Mouse (Mus musculus) A20 (cell line): Measurements from ENCODE around the gene Kremen1.

ENCODE experiments used
- DNase-seq: peaks from one replicate; pipeline ENCODE4 v3.0.0-alpha.2; 2011; ENCODE audit warnings: low read depth, low spot score

The Kremen1 gene

DNA sequence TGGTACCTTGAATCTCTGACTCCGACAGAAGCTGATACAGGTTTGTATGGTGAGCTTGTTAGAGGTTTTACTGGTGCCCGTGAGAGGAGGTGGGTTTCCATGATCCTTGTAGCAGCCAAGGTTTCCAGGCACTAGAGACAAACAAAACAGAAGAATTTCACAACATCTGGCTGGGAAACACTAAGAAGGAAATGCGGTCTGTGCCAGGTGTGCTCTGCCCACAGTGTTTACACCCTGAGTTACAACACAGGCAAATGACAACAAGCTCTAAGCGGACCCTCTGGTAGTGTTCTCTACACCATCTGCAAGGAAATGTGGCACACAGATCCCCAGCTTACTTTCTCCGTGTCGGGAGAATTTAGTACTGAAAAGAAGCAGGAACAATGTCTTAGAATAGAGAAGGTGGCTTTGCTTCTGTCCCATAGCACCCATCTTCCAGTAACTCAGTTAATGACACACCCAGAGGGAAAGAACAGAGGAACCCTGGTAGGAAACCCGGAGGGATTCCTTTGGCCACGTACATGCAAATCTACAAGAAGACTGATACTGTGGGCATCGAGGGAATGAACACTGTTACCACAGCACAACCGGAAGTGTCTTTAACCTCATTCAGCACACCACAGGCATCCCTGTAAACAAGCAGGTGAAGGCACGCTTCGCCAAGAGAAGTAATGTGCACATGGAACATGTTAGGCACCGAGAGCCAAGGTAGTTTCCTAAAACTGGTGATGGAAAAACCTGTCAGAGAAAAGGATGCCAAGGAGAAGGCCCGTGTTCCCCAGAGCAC is 45.8 kb downstream of the Kremen1 start:
- DNase-seq, result no peak

DNA sequence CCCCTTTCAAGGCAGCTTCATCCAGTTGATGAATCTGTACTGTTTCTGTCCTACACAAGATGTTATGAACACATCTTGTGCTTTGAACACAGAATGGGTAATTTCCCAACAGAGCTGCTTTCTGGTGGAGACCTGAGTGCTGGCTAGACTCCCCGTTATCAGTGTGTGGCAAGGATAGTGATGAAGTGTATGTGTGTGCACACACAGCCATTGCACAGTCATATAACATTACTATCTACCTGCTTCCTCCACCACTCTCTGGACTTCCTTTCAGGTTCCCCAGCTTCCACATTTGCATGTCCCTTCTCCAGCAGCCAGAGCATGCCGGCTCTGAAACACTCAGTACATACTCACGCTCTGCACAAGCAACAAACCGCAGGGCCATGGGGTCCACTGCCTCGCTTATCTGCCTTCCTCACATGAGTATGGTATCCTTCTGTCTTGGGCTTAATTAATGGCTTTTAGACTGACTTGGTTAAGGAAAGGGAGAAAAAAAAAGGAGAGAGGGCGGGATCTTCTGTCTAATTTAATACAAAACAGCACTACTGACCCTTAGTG is 46.8 kb downstream of the Kremen1 start:
- no peak for DNase-seq

DNA sequence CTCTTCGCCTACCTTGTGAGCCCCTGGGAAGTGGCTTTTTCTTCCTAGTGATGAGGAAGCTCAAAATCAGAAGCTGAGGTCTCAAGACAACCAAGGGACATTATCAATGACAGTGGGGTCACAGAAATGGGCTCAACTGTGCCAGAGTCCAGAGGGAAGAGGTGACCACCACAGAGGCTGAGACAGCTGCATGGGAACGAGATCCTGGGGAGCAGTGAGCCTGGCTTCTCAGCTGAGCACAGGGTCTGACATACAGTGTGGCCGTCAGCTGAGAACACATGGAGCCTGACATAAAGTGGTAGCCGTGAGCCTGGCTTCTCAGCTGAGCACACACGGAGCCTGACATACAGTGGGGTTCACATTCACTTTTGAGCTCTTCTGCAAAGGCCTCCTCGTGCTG is 58.3 kb downstream of the Kremen1 start:
- DNase-seq, result no peak

DNA sequence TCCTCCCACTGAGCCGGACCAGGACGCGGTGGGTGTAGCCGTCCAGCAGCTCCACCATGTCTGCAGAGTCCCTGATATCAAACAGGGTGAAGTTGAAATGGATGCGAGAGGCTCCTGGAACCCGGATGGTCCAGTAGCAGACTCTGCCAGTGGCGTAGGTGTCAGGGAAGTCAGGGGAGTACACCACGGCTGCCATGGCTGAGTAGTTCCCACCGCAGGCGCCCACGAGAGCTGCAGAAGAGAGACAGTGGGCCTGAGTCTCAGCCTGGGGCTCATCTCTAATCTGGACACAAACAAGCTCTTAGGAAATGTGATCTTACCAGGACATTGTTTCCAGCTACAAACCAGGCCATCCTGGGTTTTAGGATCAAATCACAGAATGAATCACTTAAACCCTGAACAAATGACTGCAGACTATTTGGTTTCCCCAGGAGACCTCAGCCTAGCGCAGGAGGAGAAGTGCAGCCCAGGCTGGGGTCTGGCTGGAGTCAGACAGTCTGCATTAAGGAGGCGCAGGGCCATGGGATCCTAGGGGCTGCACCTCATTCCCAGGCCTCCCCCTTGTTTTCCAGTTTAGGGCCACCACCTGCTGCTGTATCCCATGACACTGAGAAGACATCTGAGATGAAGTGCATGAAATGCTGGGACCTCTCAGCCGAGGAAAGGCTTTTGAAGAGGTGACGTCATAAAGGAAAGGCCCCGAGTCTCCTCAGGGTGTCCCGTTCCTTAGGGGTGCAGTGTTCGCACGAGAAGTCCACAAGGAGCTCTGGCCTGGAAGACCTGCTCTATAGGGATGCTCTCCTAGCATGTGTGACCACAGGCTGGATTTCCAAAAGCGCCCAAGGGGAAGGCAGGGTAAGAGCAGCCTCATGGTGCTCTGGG is 59.3 kb downstream of the Kremen1 start:
- no peak for DNase-seq

DNA sequence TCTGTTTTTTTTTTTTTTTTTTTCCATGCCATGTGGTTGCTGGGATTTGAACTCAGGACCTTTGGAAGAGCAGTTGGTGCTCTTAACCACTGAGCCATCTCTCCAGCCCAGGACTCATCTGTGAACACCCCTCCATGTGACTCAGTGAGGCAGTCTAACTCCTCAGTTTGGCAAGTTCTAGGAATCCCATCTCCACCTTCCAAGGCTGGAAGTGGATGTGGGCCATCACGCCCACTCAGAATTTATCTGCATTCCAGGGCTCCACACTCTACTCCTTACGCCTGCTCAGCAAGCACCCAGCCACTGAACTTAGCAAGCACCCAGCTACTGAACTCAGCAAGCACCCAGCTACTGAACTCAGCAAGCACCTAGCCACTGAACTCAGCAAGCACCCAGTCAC is 61.5 kb downstream of the Kremen1 start:
- DNase-seq, result no peak

DNA sequence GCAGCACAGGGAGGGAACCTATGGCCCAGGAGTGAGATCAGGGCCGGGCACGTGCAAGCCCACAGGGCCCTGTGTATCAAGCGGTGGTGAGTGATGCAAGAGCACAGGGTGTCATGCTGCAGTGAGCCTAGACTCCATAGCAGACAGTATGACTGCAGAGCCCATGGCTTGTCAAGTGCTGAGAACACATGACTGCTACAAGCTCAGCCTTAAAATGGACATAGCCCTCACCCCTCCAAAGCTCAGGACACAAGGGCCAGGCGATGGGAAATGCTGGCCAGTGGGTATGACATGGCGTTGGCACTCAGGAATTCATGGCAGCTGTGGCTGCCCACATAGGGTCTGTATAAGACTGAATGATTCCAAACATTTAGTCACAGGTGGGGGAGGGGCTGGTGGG is 64.3 kb downstream of the Kremen1 start:
- DNase-seq, result no peak

DNA sequence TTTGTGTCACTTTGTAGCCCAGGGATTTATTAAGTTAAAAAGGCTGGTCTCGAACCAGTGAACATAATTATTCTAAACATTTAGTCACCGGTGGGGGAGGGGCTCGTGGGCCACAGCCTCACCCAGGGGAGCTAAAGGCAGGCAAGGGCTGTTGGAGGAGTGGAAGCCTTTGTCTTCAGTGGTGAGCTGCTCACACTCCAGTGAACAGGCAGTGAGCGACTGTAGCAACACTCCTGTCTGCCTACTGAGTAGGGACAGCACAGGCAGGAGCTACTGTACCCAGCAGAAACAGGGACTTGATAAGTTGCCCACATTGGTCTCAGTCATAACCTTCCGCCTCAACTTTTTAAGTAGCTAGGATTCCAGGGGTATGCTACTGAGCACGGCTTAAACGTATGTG is 64.8 kb downstream of the Kremen1 start:
- no peak for DNase-seq

DNA sequence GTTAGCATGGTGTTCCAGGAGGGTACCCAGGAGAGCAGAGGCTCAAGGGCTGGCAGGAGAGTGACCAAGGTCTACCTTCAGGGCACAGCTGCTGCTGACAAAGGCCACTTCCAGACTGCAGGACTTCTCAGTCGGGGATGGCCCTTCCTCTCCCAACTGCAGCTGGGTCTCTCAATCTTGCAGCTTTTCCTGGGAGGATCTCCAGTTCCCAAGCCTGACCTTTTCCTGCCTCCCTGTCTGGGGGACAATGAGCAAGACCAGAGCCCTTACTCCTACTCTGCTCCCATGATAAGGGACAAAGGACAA is 67.8 kb downstream of the Kremen1 start:
- DNase-seq, result no peak

DNA sequence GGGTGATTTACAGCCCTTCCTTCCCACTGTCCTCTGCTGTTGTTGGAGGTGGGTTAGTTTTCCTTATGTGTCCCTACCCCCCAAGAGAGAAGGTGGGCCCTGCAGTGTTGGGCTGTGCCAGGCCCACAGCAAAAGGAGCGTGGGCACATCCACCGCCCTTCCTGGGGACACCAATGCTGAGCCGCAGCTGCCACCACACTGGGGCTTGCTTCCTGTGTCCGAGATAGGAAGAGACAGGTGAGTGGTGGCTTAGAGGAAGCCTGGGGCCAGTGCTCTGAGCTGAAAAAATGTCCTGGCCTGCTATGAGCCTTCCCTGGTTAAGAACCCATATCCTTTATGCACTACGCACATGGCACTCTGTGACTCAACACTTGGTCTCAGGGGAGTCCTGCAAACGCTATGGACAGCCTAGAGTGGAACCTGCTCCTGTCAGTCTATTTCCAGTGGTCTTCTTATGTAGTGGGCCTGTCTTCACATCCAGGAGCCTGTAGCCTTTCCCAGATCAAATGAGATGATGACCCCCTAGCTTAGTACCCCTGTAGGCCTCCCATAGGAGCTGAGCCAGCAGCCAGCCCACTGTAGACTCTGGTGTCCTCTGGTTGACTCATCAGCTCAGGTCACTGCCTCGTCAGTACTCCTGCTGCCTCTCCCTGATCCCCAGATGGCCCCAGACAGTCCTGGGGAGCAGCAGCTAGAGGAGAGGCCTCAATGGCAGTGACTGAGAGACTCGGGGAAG is 68.3 kb downstream of the Kremen1 start:
- DNase-seq, result no peak

DNA sequence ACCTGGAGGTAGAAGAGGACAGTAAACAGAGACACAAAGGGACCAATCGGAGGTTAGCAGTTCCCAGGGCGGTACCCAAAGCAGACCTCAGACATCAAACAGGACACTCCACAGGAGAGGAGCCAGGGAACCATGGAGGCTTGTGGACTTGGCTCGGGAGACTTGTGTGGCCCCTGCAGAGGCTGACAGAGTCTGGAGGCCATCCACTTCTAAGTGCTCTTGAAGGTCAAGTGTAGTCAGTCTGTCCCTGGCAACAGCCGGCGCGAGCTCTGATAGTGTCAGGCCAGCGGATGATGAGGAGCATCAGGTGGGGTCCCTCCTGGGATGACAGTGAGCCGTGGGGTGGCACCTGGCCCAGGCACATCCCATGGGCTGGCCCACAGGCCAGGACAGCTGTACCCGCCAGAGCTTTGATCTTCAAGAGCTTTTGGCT is 69.3 kb downstream of the Kremen1 start:
- no peak for DNase-seq

DNA sequence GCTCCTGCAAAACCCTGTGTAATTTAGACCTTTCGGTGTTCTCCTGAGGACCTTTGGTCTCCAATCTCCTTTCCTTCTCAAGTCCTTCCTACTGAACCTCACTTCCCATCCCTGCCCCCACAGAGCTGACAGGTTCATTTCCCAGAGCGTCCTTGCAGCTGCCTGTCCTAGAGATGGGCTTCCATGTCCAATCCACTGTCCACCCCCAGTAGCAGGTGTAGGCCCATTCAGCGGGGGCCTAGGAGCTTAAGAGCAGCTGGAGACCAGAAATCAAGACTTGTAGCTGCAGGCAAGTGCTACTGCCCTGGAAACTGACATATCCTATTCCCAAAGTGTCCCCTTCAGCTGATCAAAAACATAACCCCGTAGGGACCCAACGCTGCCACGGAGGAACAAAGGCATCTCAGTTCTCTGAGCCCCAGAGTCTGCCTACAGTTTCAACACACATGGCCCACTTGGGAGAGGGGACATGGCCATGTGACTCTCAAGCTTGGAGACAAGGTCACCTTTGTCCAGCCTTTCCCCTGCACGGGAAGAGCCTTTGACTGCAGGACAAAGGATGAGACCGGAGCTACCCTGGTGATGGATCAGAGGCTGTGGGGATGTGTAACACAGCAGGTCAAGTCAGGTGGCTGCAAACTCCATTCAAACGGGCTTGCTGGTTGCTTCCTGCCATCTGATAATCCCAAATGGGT is 72.0 kb downstream of the Kremen1 start:
- no peak for DNase-seq

DNA sequence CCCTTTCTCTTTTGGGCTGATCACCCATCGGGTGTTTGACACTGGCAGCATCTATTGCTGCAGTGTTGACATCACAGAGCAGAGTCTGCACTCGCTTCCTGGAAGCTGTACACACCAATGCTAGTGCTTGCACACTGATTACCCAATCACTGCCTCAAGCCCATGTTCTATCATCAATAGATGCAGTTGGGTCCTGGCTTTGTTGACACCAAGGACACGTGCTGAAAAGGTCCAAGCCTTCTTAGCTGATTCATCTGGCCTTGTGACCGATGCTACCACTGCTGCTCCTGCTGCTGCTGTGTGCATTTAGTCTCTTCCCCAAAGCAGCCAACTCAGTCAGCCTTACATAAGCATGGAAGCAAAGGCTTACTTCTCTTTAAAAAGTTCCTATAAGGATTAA is 73.2 kb downstream of the Kremen1 start:
- no peak for DNase-seq

DNA sequence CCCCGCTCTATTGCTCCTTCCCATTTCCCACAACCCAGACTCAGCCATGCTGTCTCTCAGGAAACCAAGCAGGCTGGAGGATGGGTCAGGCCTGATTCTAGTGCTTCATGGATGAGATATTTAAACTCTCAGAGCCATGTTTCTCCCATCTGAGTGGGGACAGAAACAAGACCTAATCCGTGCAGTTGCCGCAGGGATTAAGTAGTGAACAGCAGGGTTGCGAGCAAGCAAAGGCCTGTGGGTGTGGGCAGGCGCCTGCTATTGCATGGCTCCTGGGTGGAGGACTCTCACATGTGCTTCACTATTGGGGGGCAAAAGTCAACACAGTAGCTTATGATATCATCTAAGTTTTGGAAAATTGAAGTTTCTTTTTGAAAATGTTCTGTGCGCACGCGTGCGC is 76.5 kb downstream of the Kremen1 start:
- DNase-seq, result no peak

DNA sequence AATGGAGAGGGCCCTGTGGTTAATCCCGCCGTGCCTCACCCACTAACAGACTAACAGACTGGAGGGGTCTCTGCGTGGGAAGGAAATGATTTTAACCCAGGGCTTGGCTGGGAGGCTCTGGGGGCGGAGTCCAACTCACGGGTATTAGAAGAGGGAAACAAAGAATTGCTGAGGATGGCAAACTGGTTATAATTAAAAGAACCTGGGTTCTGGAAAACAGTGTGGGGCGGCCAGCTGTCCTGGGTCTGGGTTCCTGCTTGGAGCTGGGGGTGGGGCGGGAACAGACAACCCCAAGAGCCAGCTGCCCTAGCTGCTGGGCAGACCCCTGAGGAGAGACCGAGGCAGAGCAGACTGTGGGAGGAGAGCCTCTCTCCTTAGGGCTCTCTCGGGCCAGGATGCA is 77.1 kb downstream of the Kremen1 start:
- DNase-seq, result no peak

DNA sequence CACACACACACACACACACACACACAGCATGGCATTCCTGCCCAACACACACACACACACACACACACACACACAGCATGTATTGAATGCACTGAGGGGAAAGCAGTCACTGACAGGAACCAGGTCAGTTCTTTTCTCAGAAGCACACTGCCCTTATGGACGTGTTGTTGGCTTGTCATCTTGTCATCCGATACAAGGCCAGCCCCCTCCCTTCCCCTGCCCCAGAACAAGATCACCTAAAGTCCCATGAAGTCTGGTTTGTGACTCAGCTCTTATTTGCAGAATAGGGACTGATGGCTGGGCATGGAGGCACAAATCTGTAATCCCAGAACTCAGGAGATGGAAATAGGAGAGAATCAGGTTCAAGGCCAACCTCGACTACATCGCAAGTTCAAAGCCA is 78.5 kb downstream of the Kremen1 start:
- DNase-seq, result no peak

DNA sequence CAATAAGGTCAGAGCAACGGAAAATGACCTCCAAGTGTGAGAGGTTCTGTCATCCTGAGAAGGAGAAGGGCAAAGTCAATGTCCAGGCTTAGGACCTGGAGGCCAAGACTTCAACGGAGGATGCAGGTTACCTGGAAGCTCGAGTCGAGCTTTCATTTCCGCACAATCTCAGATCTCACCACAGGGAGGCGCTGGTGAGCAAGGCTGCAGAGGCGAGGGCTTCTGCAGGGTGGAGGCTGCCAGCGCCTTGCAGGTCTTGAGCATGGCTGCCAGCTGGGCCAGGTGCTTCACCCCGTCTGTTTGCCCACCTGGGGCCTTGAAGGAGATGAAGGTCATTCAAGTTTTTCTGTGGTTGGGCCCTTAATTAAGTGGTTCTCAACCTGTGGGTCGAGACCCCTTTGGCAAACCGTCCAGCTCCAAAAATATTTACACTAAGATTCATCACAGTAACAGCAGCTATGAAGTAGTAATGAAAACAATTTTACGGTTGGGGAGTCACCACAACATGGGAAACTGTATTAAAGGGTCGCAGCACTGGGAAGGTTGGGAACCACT is 79.4 kb downstream of the Kremen1 start:
- DNase-seq, result peak; percentile 83

DNA sequence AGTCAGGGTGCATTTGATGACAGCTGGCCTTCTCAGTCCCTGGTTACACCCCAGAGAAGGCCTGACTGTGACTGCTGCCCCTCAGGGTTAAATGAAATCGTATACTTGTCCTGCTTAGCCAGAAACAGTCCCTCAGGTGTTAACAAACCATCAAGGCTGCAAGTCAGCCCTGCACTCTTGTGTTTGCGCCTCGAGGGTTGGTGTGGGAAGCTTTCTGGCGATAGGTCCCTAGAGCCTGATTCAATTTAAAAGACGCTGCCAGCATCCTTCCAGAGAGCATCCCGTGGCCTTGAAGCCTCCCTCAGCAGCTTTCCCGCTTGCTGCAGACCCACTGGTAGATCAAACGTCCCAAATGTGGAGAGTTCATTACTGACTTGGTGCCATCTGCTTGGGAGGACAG is 82.0 kb downstream of the Kremen1 start:
- no peak for DNase-seq

DNA sequence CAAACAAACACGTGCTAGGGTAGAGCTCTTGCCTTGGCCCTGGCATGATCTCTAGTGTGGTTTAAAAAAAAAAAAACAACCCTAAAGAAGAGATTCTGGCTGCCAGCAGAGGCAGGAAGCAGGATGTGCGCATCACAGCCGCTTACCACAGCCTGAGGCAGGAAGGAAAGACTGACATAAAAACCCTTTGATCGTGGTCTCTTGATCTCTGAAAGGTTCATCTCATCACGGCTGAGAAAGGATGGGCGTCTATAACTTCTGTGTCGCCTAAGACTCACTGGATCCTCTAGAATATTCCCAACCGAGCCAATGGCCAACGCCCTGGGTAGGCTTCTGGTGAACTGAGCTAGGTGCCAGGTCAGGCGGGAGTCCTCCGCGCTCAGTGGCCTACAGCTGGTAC is 84.2 kb downstream of the Kremen1 start:
- DNase-seq, result no peak

DNA sequence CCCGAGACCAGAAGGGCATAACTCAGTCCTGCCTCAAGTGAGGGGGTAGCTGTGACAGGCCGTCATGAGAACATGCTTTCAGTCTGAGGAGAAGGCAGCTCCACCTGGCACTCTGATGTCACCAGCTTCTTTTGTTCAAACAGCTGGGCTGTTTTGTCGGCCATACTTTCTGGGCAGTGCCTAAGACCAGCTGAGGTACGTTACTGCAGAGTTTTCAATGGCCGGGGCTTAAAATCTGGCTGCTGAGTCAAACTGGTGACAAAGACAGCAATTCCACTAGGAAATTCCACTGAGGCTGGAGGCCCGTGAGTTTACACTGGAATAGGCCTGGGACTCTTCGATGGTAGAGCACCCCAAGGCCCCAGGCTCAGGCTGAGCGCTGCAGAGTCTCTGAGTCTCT is 84.7 kb downstream of the Kremen1 start:
- no peak for DNase-seq

DNA sequence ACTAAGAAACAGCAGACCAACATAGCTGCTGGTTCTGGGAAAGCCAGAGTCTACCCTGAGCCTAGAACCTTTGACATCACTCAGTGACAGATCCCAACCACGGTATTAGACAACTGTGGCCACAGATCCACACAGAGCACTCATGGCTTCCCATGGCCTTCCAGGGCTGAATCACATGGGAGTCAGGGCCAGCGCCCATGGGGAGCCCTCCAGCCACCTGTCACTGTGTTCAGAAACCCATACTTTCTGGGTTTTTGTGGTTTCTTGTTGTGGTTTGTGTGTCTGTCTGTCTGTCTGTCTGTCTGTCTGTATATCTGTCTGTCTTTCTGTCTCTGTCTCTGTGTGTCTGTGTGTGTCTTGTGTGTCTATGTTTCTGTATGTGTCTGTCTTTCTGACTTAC is 85.5 kb downstream of the Kremen1 start:
- DNase-seq, result no peak

DNA sequence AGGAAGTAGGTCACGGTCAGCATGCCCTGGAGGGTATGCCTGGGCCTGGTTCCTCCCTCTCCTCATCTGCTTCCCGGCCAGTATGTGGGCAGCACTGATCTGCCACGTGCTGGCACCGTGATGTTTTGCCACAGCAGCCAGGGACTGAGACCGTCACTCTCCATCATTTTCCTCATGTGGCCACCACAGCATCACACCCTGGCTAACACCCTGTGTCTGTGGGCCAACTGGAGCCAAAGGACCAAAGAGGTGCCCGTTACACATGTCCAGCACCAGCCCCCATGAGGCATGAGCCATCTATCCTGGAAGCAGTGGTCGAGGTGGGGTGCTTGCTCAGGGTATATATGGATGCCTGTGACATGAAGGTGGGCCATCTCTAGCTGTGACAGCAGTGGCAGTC is 86.2 kb downstream of the Kremen1 start:
- no peak for DNase-seq
